Mouse (Mus musculus) liver, embryonic 13.5 days (tissue): ENCODE data around the gene Zfp105. TPM values are rescaled to one million over a fixed set of nuclear protein-coding genes. Genes with fewer than 3 reads are reported as not detected.

Experiments used
- ATAC-seq: fragments of 200-750 bp; cut with Nextera tagmentation; 2 replicates; pipeline ENCODE4 v1.8.0; 2017; ENCODE audit warnings: low read depth, mild to moderate bottlenecking, moderate number of reproducible peaks, moderate library complexity
- DNase-seq: peaks from one replicate; pipeline ENCODE4 v3.0.0; 2022
- H3K27ac ChIP-seq: fragments of 300-500 bp; sonication (generic); 2 replicates; pipeline ENCODE4 v1.5.1; 2015; ENCODE audit warnings: moderate library complexity, mild to moderate bottlenecking, inconsistent platforms
- H3K27me3 ChIP-seq: fragments of 300-500 bp; sonication (generic); 2 replicates; pipeline ENCODE4 v1.6.1; 2015; ENCODE audit warnings: mild to moderate bottlenecking, inconsistent platforms
- H3K36me3 ChIP-seq: fragments of 300-500 bp; sonication (generic); 2 replicates; pipeline ENCODE4 v1.6.1; 2015; ENCODE audit warnings: mild to moderate bottlenecking, inconsistent platforms
- H3K4me1 ChIP-seq: fragments of 300-500 bp; sonication (generic); replicated peaks from 2 replicates; pipeline ENCODE4 v1.6.1; 2015; ENCODE audit warnings: inconsistent platforms
- H3K4me2 ChIP-seq: fragments of 300-500 bp; sonication (generic); 2 replicates; pipeline ENCODE4 v1.6.1; 2015; ENCODE audit warnings: inconsistent platforms, mild to moderate bottlenecking, moderate library complexity
- H3K4me3 ChIP-seq: fragments of 300-500 bp; sonication (generic); replicated peaks from 2 replicates; pipeline ENCODE4 v1.5.1; 2015; ENCODE audit warnings: mild to moderate bottlenecking, inconsistent platforms
- H3K9ac ChIP-seq: fragments of 300-500 bp; sonication (generic); 2 replicates; pipeline ENCODE4 v1.6.1; 2015; ENCODE audit warnings: mild to moderate bottlenecking, inconsistent platforms
- H3K9me3 ChIP-seq: fragments of 300-500 bp; sonication (generic); replicated peaks from 2 replicates; pipeline ENCODE4 v1.6.1; 2016; ENCODE audit warnings: inconsistent platforms
- WGBS: fragments of 180-500 bp; shearing (Covaris S2); methylation state at CpG from one replicate; pipeline ENCODE4 v1.1.7; 2015; ENCODE audit not compliant: insufficient replicate concordance; 5-methylcytosine and 5-hydroxymethylcytosine counted together
- polyA plus RNA-seq: library from polyadenylated mRNA; unstranded; fragments of >200 nt; fragmentation: Nextera tagmentation; extraction: Ambion mirVana; gene quantifications from 2 replicates; pipeline ENCODE4 v1.2.1, GENCODE M21; 2015

The Zfp105 gene
- 2.5 and 3.0 TPM in 2 replicates for polyA plus RNA-seq

DNA sequence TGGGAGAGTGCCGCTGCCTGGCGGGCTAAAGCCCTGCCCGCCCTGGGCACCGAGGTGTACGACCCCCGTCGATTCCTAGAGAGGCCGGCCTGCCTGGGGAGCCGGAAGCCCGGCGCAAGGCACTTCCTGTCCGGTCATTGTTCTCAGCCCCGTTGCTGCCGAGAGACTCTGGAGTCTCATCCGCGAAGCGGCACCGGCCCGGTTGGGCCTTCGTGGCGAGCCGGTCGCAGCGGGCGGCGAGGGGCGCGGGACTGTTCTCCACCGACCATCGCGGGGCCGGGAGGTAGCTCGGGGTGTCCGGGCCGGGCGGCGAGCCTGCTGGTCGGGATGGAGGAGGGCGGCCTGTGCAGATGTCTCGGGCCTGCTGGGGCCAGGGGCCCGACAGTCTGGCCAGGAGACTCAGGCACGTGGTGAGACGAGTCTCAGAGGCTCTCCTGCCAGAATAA, at the start of gene Zfp105:
Gene Zfp105 (plus strand): TSS at position 137 of the 446 bp plus-strand sequence.
- peak; percentile 38 for DNase-seq
- H3K4me2 ChIP-seq = peak within 1 kb of the TSS; percentile 76
- H3K27ac ChIP-seq = no peak within 1 kb of the TSS
- peaks cover 29% of the 10 kb centered on the region for H3K27me3 ChIP-seq
- peaks cover 17% of the 10 kb centered on the region for H3K4me1 ChIP-seq
- H3K36me3 ChIP-seq = peaks cover 25% of the 10 kb centered on the region
- WGBS = under 1% methylated on average over 43 of the region's 43 CpGs
- peak; percentile 68 for ATAC-seq
- peak within 1 kb of the TSS; percentile 65 for H3K4me3 ChIP-seq
- H3K9me3 ChIP-seq = no peaks in the 10 kb centered on the region
- peak within 1 kb of the TSS; percentile 75 for H3K9ac ChIP-seq

DNA sequence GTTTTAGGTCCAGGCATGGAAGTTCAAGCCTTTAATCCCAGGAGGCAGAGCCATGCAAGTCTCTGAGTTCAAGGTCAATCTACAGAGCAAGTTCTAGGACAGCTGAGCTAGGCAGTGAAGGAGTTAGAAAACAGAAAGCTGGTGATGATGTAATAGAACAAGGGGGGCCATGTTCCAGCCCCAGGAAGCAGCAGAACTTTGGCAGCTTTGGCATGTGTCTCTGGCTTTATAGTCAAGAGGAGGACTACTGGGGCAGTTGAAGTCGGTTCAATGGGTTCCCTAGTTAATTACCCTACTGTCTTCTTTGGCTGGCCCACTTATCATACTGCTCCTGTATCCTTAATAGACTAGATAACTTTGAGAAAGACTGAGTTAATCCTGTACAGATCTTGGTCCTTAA, 48.2 kb upstream of the Zfp105 start:
- Histone ChIP-seq H3K9me3 (no peaks in the 10 kb centered on the region), H3K27me3 (no peaks in the 10 kb centered on the region), H3K4me1 (no peaks in the 10 kb centered on the region), H3K9ac (no peak overlapping the region), H3K4me3 (no peak overlapping the region), H3K27ac (no peak overlapping the region), H3K36me3 (no peaks in the 10 kb centered on the region), H3K4me2 (no peak overlapping the region)
- 30% methylated on average over 1 of the region's 1 CpGs for WGBS
- ATAC-seq (no peak), DNase-seq (no peak)

DNA sequence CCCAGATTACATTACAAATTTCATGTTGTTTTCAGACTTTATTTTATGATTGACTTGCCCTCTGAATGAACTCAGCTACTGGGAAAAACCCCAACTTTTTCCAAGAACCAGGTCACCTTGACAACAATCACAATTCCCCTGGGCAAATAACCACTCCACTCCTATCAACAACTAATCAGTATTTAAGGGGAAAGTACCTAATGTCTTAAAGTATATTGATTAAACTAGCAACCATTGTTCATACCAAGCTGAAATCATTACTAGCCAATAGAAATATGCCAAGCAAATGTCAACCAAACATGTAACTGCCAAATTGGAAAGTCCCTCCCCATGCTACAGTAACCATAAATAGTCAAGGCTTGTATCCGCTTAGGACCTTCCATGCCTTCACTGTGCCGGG, 47.7 kb upstream of the Zfp105 start:
- 85% methylated on average over 2 of the region's 2 CpGs for WGBS
- Histone ChIP-seq H3K9me3 (no peaks in the 10 kb centered on the region), H3K4me2 (no peak overlapping the region), H3K4me1 (no peaks in the 10 kb centered on the region), H3K4me3 (no peak overlapping the region), H3K36me3 (no peaks in the 10 kb centered on the region), H3K27me3 (no peaks in the 10 kb centered on the region), H3K9ac (no peak overlapping the region), H3K27ac (no peak overlapping the region)
- ATAC-seq = no peak
- no peak for DNase-seq

DNA sequence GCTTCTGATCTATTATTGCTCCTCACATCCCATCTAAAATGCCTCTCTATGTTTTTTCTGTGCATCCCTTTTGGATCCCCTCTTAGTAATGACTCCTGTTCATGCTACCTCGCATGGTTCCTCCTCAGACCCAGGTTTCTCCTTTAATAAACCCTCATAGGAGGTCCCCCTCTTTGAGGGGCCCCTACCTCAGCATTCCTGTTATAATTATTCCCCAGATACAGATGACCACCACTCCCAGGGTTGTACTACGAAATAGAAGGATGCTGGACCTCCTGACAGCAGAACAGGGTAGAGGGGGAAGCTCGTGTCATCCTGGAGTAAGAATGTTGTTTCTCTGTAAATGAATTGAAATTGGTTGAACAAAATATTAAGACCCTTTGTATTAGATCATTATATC, 37.5 kb upstream of the Zfp105 start, which contains the start of gene Zkscan7:
Gene Zkscan7 (plus strand): TSS at position 301 of the 400 bp plus-strand sequence.
- ATAC-seq = no peak
- H3K9me3 ChIP-seq = no peaks in the 10 kb centered on the region
- H3K4me1 ChIP-seq = peaks cover 4% of the 10 kb centered on the region; the same call in 1 of the 2 replicates
- DNase-seq = no peak
- H3K27ac ChIP-seq = no peak within 1 kb of the TSS
- peak within 1 kb of the TSS; percentile 72 for H3K4me3 ChIP-seq
- H3K4me2 ChIP-seq = peak within 1 kb of the TSS; percentile 86
- H3K9ac ChIP-seq = no peak within 1 kb of the TSS
- no peaks in the 10 kb centered on the region for H3K27me3 ChIP-seq
- H3K36me3 ChIP-seq = no peaks in the 10 kb centered on the region
- 53% methylated on average over 3 of the region's 3 CpGs for WGBS

DNA sequence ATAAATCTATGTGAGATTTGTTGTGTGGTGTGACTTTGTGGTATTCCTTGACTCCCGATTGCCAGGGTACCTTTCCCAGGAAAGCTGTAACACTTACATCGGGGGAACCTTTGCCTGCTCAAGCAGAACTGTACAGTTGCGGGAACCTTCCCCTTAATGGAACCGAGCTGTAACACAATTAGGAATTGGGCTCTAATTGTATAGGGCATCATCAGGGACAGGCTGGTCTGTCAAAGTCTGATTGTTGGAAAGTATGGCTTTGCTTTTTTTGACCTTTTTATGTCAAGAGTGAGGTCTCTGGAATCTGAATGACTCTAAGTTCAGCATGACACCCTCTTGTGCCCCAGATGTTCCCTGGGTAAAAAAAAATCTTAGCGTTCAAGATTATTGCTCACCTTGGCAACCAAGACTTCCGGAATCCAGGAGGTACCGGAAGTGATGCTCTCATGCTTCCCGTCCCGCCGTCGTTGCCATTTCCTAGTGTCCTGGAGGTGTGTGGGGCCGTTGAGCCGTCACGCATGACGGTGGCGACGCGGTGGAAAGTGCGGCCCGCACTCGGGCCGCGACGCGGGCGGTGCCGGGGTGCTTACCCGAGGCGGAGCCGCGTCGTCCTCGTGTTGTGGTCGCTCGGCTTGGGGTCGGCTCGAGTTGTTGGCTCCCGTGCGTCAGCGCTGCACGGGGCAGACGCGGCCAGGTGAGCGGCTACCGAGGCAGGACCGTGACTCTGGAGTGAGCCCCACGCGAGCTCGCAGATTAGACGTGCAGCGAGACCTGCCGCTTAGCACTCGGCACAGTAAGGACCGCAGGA, 36.3 kb upstream of the Zfp105 start:
- H3K27ac ChIP-seq = no peak overlapping the region
- no peaks in the 10 kb centered on the region for H3K36me3 ChIP-seq
- H3K9me3 ChIP-seq = no peaks in the 10 kb centered on the region
- DNase-seq = no peak
- H3K9ac ChIP-seq = peak overlapping the region; percentile 78
- peak overlapping the region; percentile 86 for H3K4me2 ChIP-seq
- peak; percentile 70 for ATAC-seq
- H3K4me3 ChIP-seq = peak overlapping the region; percentile 72
- WGBS = 8% methylated on average over 54 of the region's 54 CpGs
- peaks cover 4% of the 10 kb centered on the region; the same call in 1 of the 2 replicates for H3K4me1 ChIP-seq
- H3K27me3 ChIP-seq = no peaks in the 10 kb centered on the region

DNA sequence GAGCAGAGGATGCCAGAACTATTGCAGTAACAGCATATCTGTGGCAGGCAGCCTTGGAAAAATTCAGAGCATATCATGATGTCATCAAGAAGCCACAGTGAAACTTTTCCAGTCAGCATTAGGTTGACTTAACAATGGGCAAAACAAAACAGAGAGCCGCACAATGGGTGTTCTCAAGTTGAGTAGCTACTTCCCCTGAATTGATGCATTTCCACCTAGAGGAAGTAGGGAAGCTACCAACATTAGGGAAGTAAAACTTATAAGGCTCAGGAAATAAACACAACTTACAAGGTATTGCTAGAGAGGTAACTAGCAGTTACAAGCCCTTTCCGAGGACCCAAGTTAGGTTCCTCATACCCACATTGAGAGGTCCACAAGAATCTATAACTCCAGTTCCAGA, 21.8 kb upstream of the Zfp105 start:
- Histone ChIP-seq H3K27ac (no peak overlapping the region), H3K4me3 (no peak overlapping the region), H3K4me2 (no peak overlapping the region), H3K4me1 (no peaks in the 10 kb centered on the region), H3K9ac (no peak overlapping the region), H3K9me3 (no peaks in the 10 kb centered on the region), H3K36me3 (no peaks in the 10 kb centered on the region), H3K27me3 (peaks cover 6% of the 10 kb centered on the region; the same call in 1 of the 2 replicates)
- ATAC-seq (no peak), DNase-seq (no peak)
- WGBS = 58% methylated on average over 2 of the region's 2 CpGs

DNA sequence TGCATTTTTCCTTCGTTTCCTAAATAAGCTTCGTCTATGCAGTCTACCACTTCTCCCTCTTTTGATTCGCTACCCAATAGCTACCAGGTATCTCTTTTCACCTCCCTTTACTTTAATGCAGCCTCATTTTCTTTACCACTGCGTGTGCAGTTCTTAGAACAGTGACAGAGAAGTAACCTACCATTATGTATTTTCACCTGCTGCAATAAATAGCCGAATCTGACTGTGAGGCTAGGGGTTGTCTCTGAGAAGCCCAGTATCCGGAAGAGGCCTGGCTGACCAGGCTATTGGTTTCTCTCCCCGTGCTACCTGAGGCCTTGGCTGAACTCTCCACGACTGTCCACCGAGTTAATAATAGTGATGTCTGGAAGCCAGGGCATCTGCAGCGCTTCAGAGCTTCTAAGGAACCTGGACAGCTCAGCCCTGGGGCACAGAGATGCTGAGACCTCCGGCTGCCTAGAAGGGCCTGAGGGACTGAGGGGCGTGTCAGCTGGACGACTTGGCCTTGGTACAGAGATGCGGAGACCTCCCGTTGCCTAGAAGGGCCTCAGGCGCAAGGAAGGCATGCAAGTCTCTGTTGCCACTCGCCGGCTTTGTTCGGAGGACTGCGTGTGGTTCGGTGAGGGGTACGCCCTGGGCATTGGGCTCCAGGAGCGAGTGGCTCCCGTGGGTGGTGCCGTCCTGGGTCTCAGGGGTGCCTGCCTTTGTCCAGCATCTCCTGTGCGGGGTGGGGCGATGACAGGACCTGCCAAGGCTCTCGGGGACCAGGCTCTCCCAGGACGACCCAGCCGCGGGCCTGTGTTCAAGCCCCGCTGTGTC, 19.9 kb upstream of the Zfp105 start:
- Histone ChIP-seq H3K9me3 (no peaks in the 10 kb centered on the region), H3K27ac (no peak overlapping the region), H3K4me1 (no peaks in the 10 kb centered on the region), H3K4me3 (peak overlapping the region; percentile 44), H3K4me2 (peak overlapping the region; percentile 48), H3K9ac (no peak overlapping the region), H3K36me3 (no peaks in the 10 kb centered on the region), H3K27me3 (peaks cover 6% of the 10 kb centered on the region; the same call in 1 of the 2 replicates)
- WGBS = 20% methylated on average over 32 of the region's 32 CpGs
- ATAC-seq = 0 out of 2 replicates have a peak, but pooled peaks have one; percentile 15
- peak; percentile 2 for DNase-seq

DNA sequence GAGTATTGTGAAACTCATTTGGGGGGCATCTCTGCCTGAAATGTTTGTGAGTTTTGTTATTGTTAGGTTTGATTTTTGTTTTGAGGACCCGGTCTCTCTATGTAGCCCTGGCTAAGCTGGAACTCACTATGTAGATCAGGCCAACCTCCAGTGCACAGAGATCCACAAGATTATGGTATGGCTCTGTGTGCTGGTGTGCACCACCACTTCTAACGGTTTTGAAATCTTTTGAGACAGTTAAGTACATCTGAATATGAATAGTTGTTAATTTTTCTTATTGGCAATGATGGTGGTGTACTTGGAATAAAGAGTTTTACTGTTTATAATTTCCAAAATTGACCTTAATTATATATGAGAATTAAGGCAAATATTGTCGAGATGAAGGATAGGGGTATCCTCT, 436 bp upstream of the Zfp105 start:
- Histone ChIP-seq H3K4me3 (peak overlapping the region; percentile 65), H3K4me2 (peak overlapping the region; percentile 76), H3K9me3 (no peaks in the 10 kb centered on the region), H3K9ac (no peak overlapping the region), H3K36me3 (peaks cover 20% of the 10 kb centered on the region), H3K27me3 (peaks cover 29% of the 10 kb centered on the region), H3K27ac (no peak overlapping the region), H3K4me1 (peaks cover 17% of the 10 kb centered on the region)
- ATAC-seq (no peak), DNase-seq (no peak)
- 24% methylated on average over 3 of the region's 3 CpGs for WGBS

DNA sequence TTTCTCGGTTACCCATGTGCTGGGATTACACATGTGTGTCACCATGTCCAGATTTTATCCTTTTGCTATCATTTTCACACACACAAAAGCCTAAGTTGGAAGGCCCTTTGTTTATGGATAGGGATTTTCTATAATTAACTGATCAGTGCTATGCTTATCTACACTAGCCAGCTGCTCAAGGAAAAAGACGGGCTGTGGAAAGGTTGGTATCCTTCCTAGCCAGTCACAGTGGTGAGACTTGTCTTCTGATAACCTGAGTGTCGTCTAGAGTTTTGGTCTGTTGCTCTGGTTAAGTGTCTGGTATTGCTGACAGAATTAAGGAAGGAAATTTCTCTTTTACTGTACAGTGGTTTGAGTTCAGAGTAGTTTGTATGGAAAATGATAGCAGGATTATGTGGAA, 6.0 kb downstream of the Zfp105 start:
- DNase-seq (no peak), ATAC-seq (peak; percentile 57; the same call in 1 of the 2 replicates)
- WGBS = 44% methylated on average over 3 of the region's 3 CpGs
- H3K4me1 ChIP-seq = peaks cover 8% of the 10 kb centered on the region; the same call in 1 of the 2 replicates
- no peak overlapping the region for H3K4me2 ChIP-seq
- H3K27me3 ChIP-seq = no peaks in the 10 kb centered on the region
- no peaks in the 10 kb centered on the region for H3K9me3 ChIP-seq
- no peak overlapping the region for H3K4me3 ChIP-seq
- H3K27ac ChIP-seq = no peak overlapping the region
- H3K9ac ChIP-seq = no peak overlapping the region
- peaks cover 57% of the 10 kb centered on the region for H3K36me3 ChIP-seq

DNA sequence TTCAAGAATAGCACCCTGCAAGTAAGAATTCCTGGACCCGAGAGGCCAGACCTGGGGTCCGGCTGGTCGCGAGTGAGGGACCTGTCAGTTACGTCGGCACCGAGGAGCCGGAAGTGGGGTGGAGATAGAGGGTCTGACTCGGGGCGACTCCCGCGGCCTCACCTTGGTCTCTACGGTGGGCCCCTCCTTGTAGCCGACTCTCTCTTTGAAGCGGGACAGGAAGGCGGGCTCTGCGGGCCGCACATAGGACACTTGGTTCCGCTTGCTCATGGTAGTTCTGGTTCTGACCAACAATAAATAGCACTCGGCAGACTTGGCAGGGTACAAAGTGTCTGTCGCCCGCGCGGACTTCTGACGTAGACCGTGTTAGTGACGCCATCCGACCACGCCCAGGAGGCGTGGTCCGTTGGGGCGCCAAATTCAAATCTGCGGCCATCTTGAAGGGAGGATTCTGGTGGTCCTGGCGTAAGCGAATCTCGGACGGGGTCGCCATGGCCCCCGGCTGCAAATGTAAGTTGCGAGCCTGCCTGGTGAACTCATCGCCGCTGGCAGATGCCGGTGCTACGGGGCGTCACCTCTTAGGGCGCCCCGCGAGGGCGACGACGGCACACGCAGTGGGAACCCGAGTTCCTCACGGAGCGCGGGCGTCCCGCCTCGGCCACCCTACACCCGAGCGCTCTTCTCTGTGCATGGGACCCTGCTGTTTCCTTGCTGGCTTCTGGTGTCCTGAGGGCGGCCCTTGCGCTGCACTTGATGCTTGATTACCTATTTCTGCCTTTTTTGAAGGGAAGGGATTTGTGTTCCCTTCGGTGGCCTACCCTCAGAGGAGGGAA, 28.0 kb downstream of the Zfp105 start, which contains the start of the genes 1110059G10Rik and Kif15:
Gene 1110059G10Rik (minus strand): TSS at position 358 of the 833 bp plus-strand sequence.
Gene Kif15 (plus strand): TSS at position 404 of the 833 bp plus-strand sequence.
- Histone ChIP-seq H3K27ac (peak within 1 kb of the TSS; percentile 76), H3K4me2 (peak within 1 kb of the TSS; percentile 83), H3K36me3 (peaks cover 30% of the 10 kb centered on the region), H3K9ac (peak within 1 kb of the TSS; percentile 90), H3K4me1 (peaks cover 29% of the 10 kb centered on the region), H3K27me3 (no peaks in the 10 kb centered on the region), H3K4me3 (peak within 1 kb of the TSS; percentile 90), H3K9me3 (no peaks in the 10 kb centered on the region)
- DNase-seq = peak; percentile 89
- ATAC-seq = peak; percentile 93
- under 1% methylated on average over 64 of the region's 64 CpGs for WGBS
